Mouse (Mus musculus) midbrain, embryonic 11.5 days (tissue): ENCODE measurements around the gene Atp6v1g3. TPM values are rescaled to one million over a fixed set of nuclear protein-coding genes. Genes with fewer than 3 reads are reported as not detected.

ENCODE experiments used
- ATAC-seq: fragments of 200-750 bp; cut with Nextera tagmentation; 2 replicates; pipeline ENCODE4 v1.8.0; 2017; ENCODE audit warnings: moderate TSS enrichment, moderate library complexity; ENCODE audit not compliant: low FRiP score
- DNase-seq: peaks from one replicate; pipeline ENCODE4 v3.0.0; 2015; ENCODE audit warnings: low spot score; ENCODE audit errors: missing footprints
- H3K27ac ChIP-seq: fragments of 300-500 bp; sonication (generic); 2 replicates; pipeline ENCODE4 v1.5.1; 2014; ENCODE audit warnings: low read depth, low read length
- H3K27me3 ChIP-seq: fragments of 300-500 bp; sonication (generic); 2 replicates; pipeline ENCODE4 v1.6.1; 2014; ENCODE audit warnings: mild to moderate bottlenecking, low read length, moderate library complexity, mixed read lengths; ENCODE audit not compliant: control insufficient read depth, insufficient read depth
- H3K36me3 ChIP-seq: fragments of 300-500 bp; sonication (generic); 2 replicates; pipeline ENCODE4 v1.6.1; 2014; ENCODE audit warnings: mild to moderate bottlenecking, low read length, moderate library complexity, mixed read lengths; ENCODE audit not compliant: control insufficient read depth, insufficient read depth
- H3K4me1 ChIP-seq: fragments of 300-500 bp; sonication (generic); 2 replicates; pipeline ENCODE4 v1.6.1; 2014; ENCODE audit warnings: low read length; ENCODE audit not compliant: control insufficient read depth, insufficient read depth
- H3K4me2 ChIP-seq: fragments of 300-500 bp; sonication (generic); 2 replicates; pipeline ENCODE4 v1.6.1; 2014; ENCODE audit warnings: mild to moderate bottlenecking, moderate library complexity
- H3K4me3 ChIP-seq: fragments of 300-500 bp; sonication (generic); 2 replicates; pipeline ENCODE4 v1.5.1; 2014; ENCODE audit warnings: low read depth, low read length
- H3K9ac ChIP-seq: fragments of 300-500 bp; sonication (generic); 2 replicates; pipeline ENCODE4 v1.6.1; 2014; ENCODE audit warnings: low read length
- H3K9me3 ChIP-seq: fragments of 300-500 bp; sonication (generic); 2 replicates; pipeline ENCODE4 v1.6.1; 2016; ENCODE audit warnings: low read length; ENCODE audit not compliant: control insufficient read depth
- WGBS: fragments of 180-500 bp; shearing (Covaris S2); extraction: QIAGEN DNeasy Blood & Tissue Kit; methylation state at CpG from one replicate; pipeline ENCODE4 v1.1.7; 2014; 5-methylcytosine and 5-hydroxymethylcytosine counted together
- polyA plus RNA-seq: library from polyadenylated mRNA; unstranded; fragments of >200 nt; fragmentation: Nextera tagmentation; extraction: Ambion mirVana; gene quantifications from 2 replicates; pipeline ENCODE4 v1.2.1, GENCODE M21; 2014

The Atp6v1g3 gene
- polyA plus RNA-seq, 1 experiment from 2014 or later: not detected

GRCm38 (mm10) chr1:138328320-138328719 is 54.8 kb downstream of the Atp6v1g3 start:
- Histone ChIP-seq H3K36me3 (no peaks in the 10 kb centered on the region), H3K27ac (no peak overlapping the region), H3K4me3 (no peak overlapping the region), H3K9me3 (no peaks in the 10 kb centered on the region), H3K27me3 (no peaks in the 10 kb centered on the region), H3K4me2 (peak overlapping the region; percentile 34; the same call in 1 of the 2 replicates), H3K9ac (peak overlapping the region; percentile 34; the same call in 1 of the 2 replicates), H3K4me1 (peaks cover 11% of the 10 kb centered on the region; the same call in 1 of the 2 replicates)
- ATAC-seq (peak; percentile 30; the same call in 1 of the 2 replicates), DNase-seq (peak; percentile 95)
- 19% methylated on average over 12 of the region's 12 CpGs for WGBS

DNA sequence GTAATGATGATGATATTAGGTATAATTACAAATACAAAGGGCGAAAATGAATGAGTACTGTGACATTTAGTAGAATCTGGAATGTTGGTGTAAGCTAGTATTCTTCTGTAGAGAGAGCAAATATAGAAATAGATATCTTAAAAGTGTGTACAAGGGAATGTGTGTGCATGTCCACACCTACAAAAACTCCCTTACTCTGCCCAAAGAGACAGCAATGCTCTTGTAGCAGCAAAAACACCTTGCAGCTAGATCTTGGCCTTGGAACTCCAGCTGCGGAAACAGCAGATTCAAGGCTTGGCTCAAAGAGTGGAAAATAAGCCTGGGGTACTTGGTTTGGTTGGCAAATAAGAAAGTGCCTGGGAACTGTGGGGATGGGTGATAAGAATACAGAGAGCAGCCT is 57.0 kb downstream of the Atp6v1g3 start:
- DNase-seq (peak; percentile 57), ATAC-seq (no peak)
- H3K4me3 ChIP-seq: no peak overlapping the region
- WGBS: 96% methylated on average over 2 of the region's 2 CpGs
- no peaks in the 10 kb centered on the region for H3K9me3 ChIP-seq
- no peaks in the 10 kb centered on the region for H3K36me3 ChIP-seq
- H3K27me3 ChIP-seq: no peaks in the 10 kb centered on the region
- H3K9ac ChIP-seq: no peak overlapping the region
- H3K27ac ChIP-seq: no peak overlapping the region
- no peak overlapping the region for H3K4me2 ChIP-seq
- peaks cover 9% of the 10 kb centered on the region; the same call in 1 of the 2 replicates for H3K4me1 ChIP-seq

DNA sequence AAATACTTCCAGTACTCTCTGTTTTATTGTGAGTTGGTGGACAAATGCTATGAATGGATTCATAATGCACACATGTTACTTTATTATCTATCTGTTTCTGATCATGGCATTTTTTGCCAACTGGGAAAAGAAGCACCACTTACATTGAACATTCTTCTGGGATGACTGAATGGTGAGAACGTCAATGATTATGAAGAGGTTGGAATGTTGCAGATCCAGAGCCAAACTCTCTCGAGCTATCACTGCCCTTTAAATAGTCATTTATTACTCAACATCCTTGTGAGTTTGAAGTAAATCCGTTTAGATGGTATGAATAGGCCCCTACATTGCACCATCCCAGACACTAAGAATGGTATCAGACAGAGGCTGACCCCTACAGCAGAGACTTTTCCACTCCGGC is 58.1 kb downstream of the Atp6v1g3 start:
- Histone ChIP-seq H3K9ac (no peak overlapping the region), H3K4me2 (no peak overlapping the region), H3K4me1 (no peaks in the 10 kb centered on the region), H3K4me3 (no peak overlapping the region), H3K27ac (no peak overlapping the region), H3K9me3 (no peaks in the 10 kb centered on the region), H3K36me3 (no peaks in the 10 kb centered on the region), H3K27me3 (no peaks in the 10 kb centered on the region)
- 79% methylated on average over 4 of the region's 4 CpGs for WGBS
- ATAC-seq: no peak
- DNase-seq: no peak

DNA sequence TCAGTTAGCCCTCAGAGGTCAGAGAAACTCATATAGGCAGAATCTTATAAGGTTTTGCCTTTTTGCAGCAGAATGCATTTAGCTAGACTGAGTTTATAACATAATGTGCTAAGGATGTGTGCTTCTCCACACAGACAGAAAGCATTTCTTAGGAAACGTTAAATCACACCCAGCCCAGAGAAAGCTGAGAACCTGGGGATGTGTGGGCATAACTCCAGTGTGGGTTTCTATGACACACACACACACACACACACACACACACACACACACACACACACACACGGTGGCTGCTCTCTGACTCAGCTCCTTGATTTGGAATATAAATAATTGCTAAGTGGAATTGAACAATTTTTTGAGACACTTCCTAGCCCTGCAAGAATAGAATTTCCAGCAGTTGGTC is 61.2 kb downstream of the Atp6v1g3 start:
- Histone ChIP-seq H3K4me1 (no peaks in the 10 kb centered on the region), H3K36me3 (no peaks in the 10 kb centered on the region), H3K4me3 (no peak overlapping the region), H3K4me2 (no peak overlapping the region), H3K9ac (no peak overlapping the region), H3K9me3 (no peaks in the 10 kb centered on the region), H3K27me3 (no peaks in the 10 kb centered on the region), H3K27ac (no peak overlapping the region)
- ATAC-seq (no peak), DNase-seq (peak; percentile 59)
- WGBS: 74% methylated on average over 2 of the region's 2 CpGs

DNA sequence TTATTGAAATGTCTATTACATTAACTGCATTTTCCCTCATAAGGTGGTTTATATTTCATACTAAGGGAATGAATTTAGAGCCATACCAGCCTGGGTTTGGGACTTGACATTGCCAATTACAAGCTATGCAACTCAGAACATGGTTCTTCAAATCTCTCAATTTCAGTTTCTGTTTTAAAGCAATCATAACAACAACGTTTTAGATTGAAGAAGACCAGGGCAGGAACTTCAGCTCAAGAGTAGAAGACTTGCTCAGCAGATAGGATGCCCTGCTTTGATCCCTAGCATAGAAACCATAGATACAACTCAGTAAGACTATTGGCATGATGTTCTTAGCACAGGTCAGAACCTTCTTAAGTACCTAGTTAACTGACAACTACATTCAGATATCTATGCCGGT is 63.9 kb downstream of the Atp6v1g3 start:
- H3K27ac ChIP-seq: no peak overlapping the region
- H3K27me3 ChIP-seq: no peaks in the 10 kb centered on the region
- ATAC-seq (no peak), DNase-seq (no peak)
- no peak overlapping the region for H3K9ac ChIP-seq
- WGBS: 90% methylated on average over 2 of the region's 2 CpGs
- no peaks in the 10 kb centered on the region for H3K9me3 ChIP-seq
- H3K4me3 ChIP-seq: no peak overlapping the region
- H3K4me1 ChIP-seq: no peaks in the 10 kb centered on the region
- no peak overlapping the region for H3K4me2 ChIP-seq
- H3K36me3 ChIP-seq: no peaks in the 10 kb centered on the region

Other genes starting within 250 kb of the Atp6v1g3 start
- 0.98 and 2.0 TPM in 2 replicates for gene Ptprc, start 98.0 kb upstream of the Atp6v1g3 start, polyA plus RNA-seq